Mouse (Mus musculus) liver, postnatal 0 days (tissue): ENCODE results near the gene Atp5c1. TPM values are rescaled to one million over a fixed set of nuclear protein-coding genes. Genes with fewer than 3 reads are reported as not detected.
A peak's percentile ranks its signal among the peaks of the same experiment; 100 is the strongest.

ENCODE experiments used
- ATAC-seq: fragments of 200-750 bp; cut with Nextera tagmentation; 2 replicates; pipeline ENCODE4 v1.8.0; 2017; ENCODE audit warnings: mild to moderate bottlenecking, moderate library complexity
- DNase-seq: peaks from one replicate; pipeline ENCODE4 v3.0.0-alpha.2; 2016
- H3K27ac ChIP-seq: fragments of 300-500 bp; sonication (generic); 2 replicates; pipeline ENCODE4 v1.5.1; 2014; ENCODE audit warnings: antibody characterized with exemption, moderate library complexity, mild to moderate bottlenecking, low read depth
- H3K27me3 ChIP-seq: fragments of 300-500 bp; sonication (generic); 2 replicates; pipeline ENCODE4 v1.6.1; 2014; ENCODE audit warnings: low read length, control low read depth, mixed read lengths; ENCODE audit not compliant: insufficient read depth
- H3K36me3 ChIP-seq: fragments of 300-500 bp; sonication (generic); replicated peaks from 2 replicates; pipeline ENCODE4 v1.6.1; 2014; ENCODE audit warnings: mild to moderate bottlenecking, control low read depth, low read length, moderate library complexity, mixed read lengths; ENCODE audit not compliant: insufficient read depth
- H3K4me1 ChIP-seq: fragments of 300-500 bp; sonication (generic); 2 replicates; pipeline ENCODE4 v1.6.1; 2014; ENCODE audit warnings: antibody characterized with exemption, mild to moderate bottlenecking, control low read depth; ENCODE audit not compliant: insufficient read depth
- H3K4me2 ChIP-seq: fragments of 300-500 bp; sonication (generic); 2 replicates; pipeline ENCODE4 v1.6.1; 2014; ENCODE audit warnings: low read depth, mild to moderate bottlenecking, low read length, moderate library complexity, mixed read lengths
- H3K4me3 ChIP-seq: fragments of 300-500 bp; sonication (generic); 2 replicates; pipeline ENCODE4 v1.5.1; 2014; ENCODE audit warnings: low read depth, low read length
- H3K9ac ChIP-seq: fragments of 300-500 bp; sonication (generic); replicated peaks from 2 replicates; pipeline ENCODE4 v1.6.1; 2014; ENCODE audit warnings: mild to moderate bottlenecking, moderate library complexity
- H3K9me3 ChIP-seq: fragments of 300-500 bp; sonication (generic); 2 replicates; pipeline ENCODE4 v1.6.1; 2016; ENCODE audit warnings: mild to moderate bottlenecking, control low read depth, low read length, mixed read lengths
- CTCF ChIP-seq: sonication (generic); IDR thresholded peaks from 2 replicates; pipeline ENCODE4 v1.5.1; 2016; ENCODE audit warnings: antibody characterized with exemption, low read depth
- EP300 ChIP-seq: IDR thresholded peaks from 2 replicates; pipeline ENCODE4 v1.6.1; 2016; ENCODE audit warnings: antibody characterized with exemption, low read depth, mild to moderate bottlenecking
- WGBS: fragments of 180-500 bp; shearing (Covaris S2); extraction: QIAGEN DNeasy Blood & Tissue Kit; methylation state at CpG from one replicate; pipeline ENCODE4 v1.1.7; 2014; ENCODE audit not compliant: insufficient replicate concordance; 5-methylcytosine and 5-hydroxymethylcytosine counted together
- polyA plus RNA-seq: library from polyadenylated mRNA; unstranded; fragments of >200 nt; fragmentation: Nextera tagmentation; extraction: Ambion mirVana; gene quantifications from 2 replicates; pipeline ENCODE4 v1.2.1, GENCODE M21; 2015

Atp5c1 gene
- 439 and 445 TPM in 2 replicates for polyA plus RNA-seq

- Histone ChIP-seq H3K9ac (peak within 1 kb of the TSS; percentile 99), H3K4me2 (peak within 1 kb of the TSS; percentile 83), H3K4me1 (peaks cover 24% of the 10 kb centered on the region), H3K36me3 (peaks cover 7% of the 10 kb centered on the region; the same call in 1 of the 2 replicates), H3K4me3 (peak within 1 kb of the TSS; percentile 98), H3K9me3 (no peaks in the 10 kb centered on the region), H3K27ac (peak within 1 kb of the TSS; percentile 98), H3K27me3 (no peaks in the 10 kb centered on the region)
- ATAC-seq (peak; percentile 91), DNase-seq (peak; percentile 97)
- WGBS = under 1% methylated on average over 61 of the region's 61 CpGs
- TF ChIP-seq CTCF (peak; percentile 59), EP300 (peak; percentile 37; the same call in 1 of the 2 replicates)
These were observed at the start of gene Atp5c1, which contains the start of gene Kin for GRCm38 (mm10) chr2:10080310-10081010. TSS of gene Atp5c1 (minus strand) at chr2:10080510. TSS of gene Kin (plus strand) at chr2:10080593.

- TF ChIP-seq EP300 (peak; percentile 56), CTCF (no peak)
- 48% methylated on average over 4 of the region's 4 CpGs for WGBS
- Histone ChIP-seq H3K4me3 (peak overlapping the region; percentile 45), H3K27ac (peak overlapping the region; percentile 92), H3K36me3 (0 out of 2 replicates have a peak, but pooled peaks cover 3% of the 10 kb centered on the region), H3K4me2 (peak overlapping the region; percentile 60), H3K9me3 (no peaks in the 10 kb centered on the region), H3K27me3 (no peaks in the 10 kb centered on the region), H3K9ac (peak overlapping the region; percentile 65), H3K4me1 (peaks cover 9% of the 10 kb centered on the region; the same call in 1 of the 2 replicates)
- peak; percentile 68 for ATAC-seq
- DNase-seq = no peak
These were observed 48.3 kb upstream of the Atp5c1 start for GRCm38 (mm10) chr2:10128571-10128970.

GRCm38 (mm10) chr2:10127471-10127870 is 47.2 kb upstream of the Atp5c1 start:
- 45% methylated on average over 5 of the region's 5 CpGs for WGBS
- Histone ChIP-seq H3K36me3 (peaks cover 5% of the 10 kb centered on the region; the same call in 1 of the 2 replicates), H3K9me3 (no peaks in the 10 kb centered on the region), H3K9ac (0 out of 2 replicates have a peak overlapping the region, but pooled peaks have one; percentile 65), H3K4me1 (peaks cover 7% of the 10 kb centered on the region; the same call in 1 of the 2 replicates), H3K4me3 (no peak overlapping the region; the same call in 1 of the 2 replicates), H3K4me2 (peak overlapping the region; percentile 60), H3K27me3 (no peaks in the 10 kb centered on the region), H3K27ac (peak overlapping the region; percentile 92)
- ATAC-seq (peak; percentile 46), DNase-seq (no peak)
- no peak for TF ChIP-seq EP300
- TF ChIP-seq CTCF = no peak

GRCm38 (mm10) chr2:10126122-10126521 is 45.8 kb upstream of the Atp5c1 start:
- TF ChIP-seq CTCF (no peak), EP300 (no peak)
- H3K27me3 ChIP-seq = no peaks in the 10 kb centered on the region
- H3K27ac ChIP-seq = peak overlapping the region; percentile 84
- WGBS = 54% methylated on average over 4 of the region's 4 CpGs
- H3K4me1 ChIP-seq = no peaks in the 10 kb centered on the region
- no peak for DNase-seq
- ATAC-seq = peak; percentile 55
- no peak overlapping the region for H3K4me3 ChIP-seq
- H3K9ac ChIP-seq = no peak overlapping the region
- H3K36me3 ChIP-seq = peaks cover 8% of the 10 kb centered on the region; the same call in 1 of the 2 replicates
- peak overlapping the region; percentile 60 for H3K4me2 ChIP-seq
- no peaks in the 10 kb centered on the region for H3K9me3 ChIP-seq

GRCm38 (mm10) chr2:10121826-10122225 is 41.5 kb upstream of the Atp5c1 start:
- 50% methylated on average over 3 of the region's 3 CpGs for WGBS
- ATAC-seq (no peak), DNase-seq (no peak)
- Histone ChIP-seq H3K4me2 (no peak overlapping the region), H3K36me3 (peaks cover 6% of the 10 kb centered on the region), H3K27ac (no peak overlapping the region), H3K9ac (no peak overlapping the region), H3K4me3 (no peak overlapping the region), H3K9me3 (no peaks in the 10 kb centered on the region), H3K4me1 (no peaks in the 10 kb centered on the region), H3K27me3 (no peaks in the 10 kb centered on the region)
- TF ChIP-seq EP300 = no peak
- TF ChIP-seq CTCF = no peak

- H3K4me3 ChIP-seq = no peak overlapping the region
- no peak for ATAC-seq
- H3K9me3 ChIP-seq = no peaks in the 10 kb centered on the region
- H3K36me3 ChIP-seq = peaks cover 21% of the 10 kb centered on the region
- no peak overlapping the region for H3K27ac ChIP-seq
- no peak for DNase-seq
- H3K4me2 ChIP-seq = no peak overlapping the region
- TF ChIP-seq CTCF = no peak
- no peak for TF ChIP-seq EP300
- 75% methylated on average over 8 of the region's 8 CpGs for WGBS
- H3K27me3 ChIP-seq = no peaks in the 10 kb centered on the region
- no peak overlapping the region for H3K9ac ChIP-seq
- no peaks in the 10 kb centered on the region for H3K4me1 ChIP-seq
These were observed 39.0 kb upstream of the Atp5c1 start for GRCm38 (mm10) chr2:10119276-10119675.
